Comparison of ENCODE assay signal across 8 mouse cellular contexts in the genomic region with DNA sequence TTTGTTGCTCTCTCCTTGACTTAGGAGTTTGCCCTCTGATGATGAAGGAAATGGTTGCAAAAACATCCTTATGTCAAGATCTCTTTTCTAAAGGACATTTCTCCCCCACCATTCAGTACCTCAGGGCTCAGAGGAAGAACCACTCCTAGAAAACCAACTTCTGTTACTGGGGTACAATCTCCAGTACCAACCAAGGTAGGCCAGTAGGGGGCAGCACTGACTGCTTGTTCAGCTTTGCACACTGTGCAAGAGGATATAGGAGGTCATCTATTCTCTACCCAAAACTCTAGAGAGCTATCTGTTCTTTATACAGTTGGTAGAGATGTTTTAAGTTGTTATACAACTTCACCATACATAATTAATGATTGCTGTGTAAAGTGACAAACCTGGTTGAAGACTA. TPM values are rescaled to one million over a fixed set of nuclear protein-coding genes. Genes with fewer than 3 reads are reported as not detected.
DNase-seq lines count a peak whose midpoint lies in the region; ATAC-seq and TF ChIP-seq lines count a peak whose summit lies in the region.

No protein-coding gene starts in this region.

- no peaks in the 10 kb centered on the region for H3K36me3 ChIP-seq in liver, embryonic 11.5 days (ENCODE audit: control insufficient read depth, insufficient read depth, low read length)
- H3K36me3 ChIP-seq in heart, postnatal 0 days (replicated peaks; ENCODE audit: control insufficient read depth, insufficient read depth, low read length) = peaks cover 26% of the 10 kb centered on the region

- DNase-seq in liver = peak; percentile 44
- DNase-seq in liver, embryonic 11.5 days (ENCODE audit: low spot score) = no peak
- peak; percentile 68 for DNase-seq in ZHBTc4 (ENCODE audit: low read depth, low spot score)
- peak; percentile 53 to 73 for DNase-seq in cerebellum, postnatal 14 days
- DNase-seq in heart, postnatal 0 days (ENCODE audit: low spot score) = no peak
- DNase-seq in layer of hippocampus, postnatal 36 days = peak; percentile 38 to 42
- DNase-seq in ovary, postnatal 14 days (ENCODE audit: low spot score) = peak; percentile 48
- no peak for DNase-seq in spleen, adult 12 weeks (ENCODE audit: low spot score)

- no peak overlapping the region for H3K4me2 ChIP-seq in liver, embryonic 11.5 days
- no peak overlapping the region for H3K4me2 ChIP-seq in heart, postnatal 0 days (ENCODE audit: low read depth, low read length)

- TF ChIP-seq CTCF in heart, postnatal 0 days (IDR thresholded peaks at IDR 0.05; ENCODE audit: low read depth) = peak; percentile 70

- no peak for TF ChIP-seq EP300 in heart, postnatal 0 days (IDR thresholded peaks at IDR 0.05; ENCODE audit: low read depth)

- H3K27me3 ChIP-seq in liver, embryonic 11.5 days (replicated peaks; ENCODE audit: control insufficient read depth, insufficient read depth, low read length) = no peaks in the 10 kb centered on the region
- H3K27me3 ChIP-seq in heart, postnatal 0 days (ENCODE audit: control insufficient read depth, insufficient read depth, low read length) = no peaks in the 10 kb centered on the region

- H3K9me3 ChIP-seq in liver, embryonic 11.5 days (ENCODE audit: control insufficient read depth, low read length) = no peaks in the 10 kb centered on the region
- H3K9me3 ChIP-seq in heart, postnatal 0 days (replicated peaks; ENCODE audit: control insufficient read depth, low read length) = no peaks in the 10 kb centered on the region

- H3K4me3 ChIP-seq in liver, embryonic 11.5 days (ENCODE audit: low read depth, low read length) = no peak overlapping the region
- no peak overlapping the region for H3K4me3 ChIP-seq in heart, postnatal 0 days (ENCODE audit: low read depth, low read length)

- no peak overlapping the region for H3K27ac ChIP-seq in liver, embryonic 11.5 days (ENCODE audit: low read depth, low read length)
- H3K27ac ChIP-seq in heart, postnatal 0 days (ENCODE audit: low read depth) = no peak overlapping the region

- H3K4me1 ChIP-seq in liver, embryonic 11.5 days (replicated peaks; ENCODE audit: control insufficient read depth, insufficient read depth, low read length) = no peaks in the 10 kb centered on the region
- H3K4me1 ChIP-seq in heart, postnatal 0 days (ENCODE audit: control insufficient read depth, insufficient read depth) = peaks cover 4% of the 10 kb centered on the region; the same call in 1 of the 2 replicates

- H3K9ac ChIP-seq in liver, embryonic 11.5 days (ENCODE audit: low read depth, low read length) = no peak overlapping the region
- no peak overlapping the region for H3K9ac ChIP-seq in heart, postnatal 0 days (replicated peaks; ENCODE audit: low read depth, low read length)

- ATAC-seq in liver, embryonic 11.5 days (replicated peaks; ENCODE audit: low FRiP score) = no peak
- no peak for ATAC-seq in heart, postnatal 0 days (ENCODE audit: insufficient read depth, low read depth)

RNA-seq across cellular contexts. Expression of gene Tbx18, which starts 22.9 kb away (rescaled TPM):
- polyA plus RNA-seq in liver, embryonic 11.5 days (2014; fragmentation: Nextera tagmentation; extraction: Ambion mirVana) = 0.88 and 1.6 TPM in 2 replicates
- total RNA-seq in heart, postnatal 0 days (2014; rRNA removed; ENCODE audit: low replicate concordance) = 14.8 and 17.2 TPM in 2 replicates
- 3.7 and 4.4 TPM in 2 replicates for polyA plus RNA-seq in heart, postnatal 0 days (2015; fragmentation: Nextera tagmentation; extraction: Ambion mirVana)
- total RNA-seq in layer of hippocampus, postnatal 36 days (2021) = 1 to 10 TPM; 1.2 to 1.8 TPM

Comparison
In these comparisons a context has a peak if more than half of its experiments do, and no peak if none do; other contexts are left out.
1. DNase-seq: peak in liver (single experiment), ZHBTc4 (single experiment), cerebellum, postnatal 14 days (2 of 2), layer of hippocampus, postnatal 36 days (2 of 2) and ovary, postnatal 14 days (single experiment); none in liver, embryonic 11.5 days (single experiment), heart, postnatal 0 days (single experiment) and spleen, adult 12 weeks (single experiment).